Mouse (Mus musculus) embryo, embryonic 11 days (tissue): Measurements from ENCODE around the gene Gm7247.
"Not testable (repeated sequence)": the region's sequence is repeated elsewhere in the genome, so short reads cannot be mapped to it uniquely, and the experiment has no call there.

ENCODE experiments used
- DNase-seq: peaks from one replicate; pipeline ENCODE4 v3.0.0-alpha.2; 2015

Gm7247 gene

DNA sequence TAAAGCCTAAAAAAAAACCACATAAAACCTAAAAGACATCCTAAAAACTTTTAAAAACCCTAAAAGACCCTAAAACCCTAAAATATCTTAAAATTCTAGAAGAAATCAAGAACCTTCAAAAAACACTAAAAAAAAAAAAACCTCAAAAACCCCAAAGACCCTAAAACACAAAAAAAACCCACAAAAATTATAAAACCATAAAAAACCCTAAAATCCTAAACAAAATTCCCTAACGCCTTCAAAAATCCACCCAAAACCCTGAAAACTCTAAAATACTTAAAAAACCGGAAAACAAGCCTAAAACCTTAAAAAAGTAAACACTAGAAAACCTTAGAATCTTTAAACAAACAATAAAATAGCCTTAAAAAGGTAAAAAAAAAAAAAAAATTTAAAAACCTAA lies 136.4 kb downstream of the Gm7247 start:
- no peak for DNase-seq

DNA sequence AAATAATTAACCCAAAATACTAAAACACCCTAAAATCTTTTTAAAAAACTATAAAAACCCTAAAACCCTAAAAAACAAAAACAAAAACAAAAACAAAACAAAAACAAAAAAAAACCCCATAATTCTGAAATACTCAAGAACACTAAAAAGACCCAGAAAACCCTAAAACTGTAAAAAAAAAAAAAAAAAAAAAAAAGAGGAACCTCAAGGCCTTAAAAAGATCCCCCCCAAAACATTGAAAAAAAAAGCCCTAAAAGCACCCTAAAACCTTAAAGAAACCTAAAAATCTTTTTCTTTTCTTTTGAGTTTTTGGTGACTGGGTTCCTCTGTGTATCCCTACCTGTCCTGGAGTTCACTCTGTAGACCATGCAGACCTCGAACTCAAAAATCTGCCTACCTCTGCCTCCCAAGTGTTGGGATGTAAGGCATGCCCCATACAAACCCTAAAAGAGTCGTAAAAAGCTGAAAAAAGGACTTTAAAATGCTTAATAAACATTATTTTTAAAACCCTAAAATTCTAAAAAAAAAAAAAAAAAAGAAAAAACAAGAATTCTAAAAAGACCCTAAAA lies 138.2 kb downstream of the Gm7247 start:
- DNase-seq: no peak

DNA sequence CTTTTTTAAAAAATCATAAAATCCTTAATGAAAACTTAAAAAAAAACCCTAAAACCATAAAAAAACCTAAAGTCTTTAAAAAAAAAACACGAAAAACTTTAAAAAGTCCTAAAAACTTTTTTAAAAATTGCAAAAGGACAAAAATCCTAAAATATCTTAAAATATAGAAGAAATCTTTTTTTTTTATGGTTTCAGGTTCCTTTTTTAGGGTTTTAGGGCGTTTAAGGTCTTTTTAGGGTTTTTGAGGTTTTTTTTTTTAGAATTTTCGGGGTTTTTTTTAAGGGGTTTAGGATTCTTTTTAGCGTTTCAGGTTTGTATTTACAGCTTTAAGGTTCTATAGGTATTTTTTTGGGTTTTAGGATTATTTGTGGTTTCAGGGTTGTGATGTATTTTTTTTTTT lies 138.9 kb downstream of the Gm7247 start:
- DNase-seq: no peak

DNA sequence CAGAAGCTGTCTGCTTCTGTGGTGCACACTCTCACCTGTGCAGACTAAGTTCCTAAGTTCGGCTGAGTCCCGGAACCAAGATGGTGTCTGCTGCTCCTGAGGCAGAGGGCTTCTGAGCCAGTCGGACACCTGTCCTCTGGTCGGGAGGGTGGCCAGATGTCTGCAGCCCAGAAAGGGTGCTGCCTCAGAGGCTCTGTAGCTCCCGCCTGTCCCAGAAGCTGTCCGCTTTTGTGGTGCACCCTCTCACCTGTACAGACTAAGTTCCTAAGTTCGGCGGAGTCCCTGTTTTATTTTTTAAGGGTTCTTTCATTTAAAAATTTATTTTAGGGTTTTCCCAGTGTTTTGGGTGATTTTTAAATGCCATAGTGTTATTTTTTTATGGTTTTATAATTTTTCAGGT lies 145.9 kb downstream of the Gm7247 start:
- no peak for DNase-seq

DNA sequence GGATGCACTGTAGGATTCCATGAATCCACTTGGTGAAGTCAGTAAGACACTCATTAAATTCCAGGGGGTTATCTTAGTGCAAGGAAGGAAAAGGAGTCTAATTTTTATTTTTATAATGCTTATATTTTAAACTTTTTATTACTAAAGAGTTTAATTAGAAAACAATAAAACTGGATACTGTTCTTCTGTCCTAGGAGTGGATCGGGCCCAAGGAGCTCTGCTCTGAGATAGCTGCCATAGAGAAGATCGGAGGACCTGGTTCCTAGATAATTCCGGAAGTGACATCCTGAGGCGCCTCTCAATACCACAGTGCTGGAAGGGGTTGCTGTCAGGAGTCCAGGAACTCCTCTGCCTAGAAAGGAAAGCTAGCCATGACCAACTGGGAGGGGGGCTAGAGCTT lies 190.9 kb downstream of the Gm7247 start, which contains the start of gene Gm5622:
TSS of gene Gm5622 (plus strand) at position 301 of the 400 bp plus-strand sequence.
- no peak for DNase-seq

DNA sequence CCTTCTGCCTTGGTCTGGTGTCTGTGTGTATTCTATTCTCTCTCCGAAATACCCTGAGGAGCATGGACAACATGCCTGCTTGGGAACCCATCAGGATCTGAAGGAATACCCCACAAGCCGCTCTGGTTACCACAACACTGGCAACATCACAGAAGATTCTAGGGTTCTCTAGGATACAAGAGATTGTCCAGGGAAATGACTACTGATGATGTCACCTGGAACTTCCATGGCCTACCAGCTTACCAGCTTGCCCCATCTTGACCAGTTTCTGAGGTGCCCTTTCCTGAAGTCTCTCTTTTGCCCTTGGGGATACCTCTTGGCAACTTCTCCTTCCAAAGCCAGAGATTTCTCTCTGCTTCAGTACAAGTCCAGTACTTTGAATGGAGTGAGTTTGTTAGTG lies 212.4 kb downstream of the Gm7247 start, which contains the start of gene Gm17175:
TSS of gene Gm17175 (minus strand) at position 101 of the 400 bp plus-strand sequence.
- DNase-seq: not testable (repeated sequence)

DNA sequence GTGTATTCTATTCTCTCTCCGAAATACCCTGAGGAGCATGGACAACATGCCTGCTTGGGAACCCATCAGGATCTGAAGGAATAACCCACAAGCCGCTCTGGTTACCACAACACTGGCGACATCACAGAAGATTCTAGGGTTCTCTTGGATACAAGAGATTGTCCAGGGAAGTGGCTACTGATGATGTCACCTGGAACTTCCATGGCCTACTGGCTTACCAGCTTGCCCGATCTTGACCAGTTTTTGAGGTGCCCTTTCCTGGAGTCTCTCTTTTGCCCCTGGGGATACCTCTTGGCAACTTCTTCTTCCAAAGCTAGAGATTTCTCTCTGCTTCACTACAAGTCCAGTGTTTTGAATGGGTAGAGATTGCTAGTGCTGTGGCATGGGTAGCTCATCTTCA lies 230.5 kb downstream of the Gm7247 start, which contains the start of gene Gm17174:
TSS of gene Gm17174 (minus strand) at position 101 of the 400 bp plus-strand sequence.
- DNase-seq: not testable (repeated sequence)

DNA sequence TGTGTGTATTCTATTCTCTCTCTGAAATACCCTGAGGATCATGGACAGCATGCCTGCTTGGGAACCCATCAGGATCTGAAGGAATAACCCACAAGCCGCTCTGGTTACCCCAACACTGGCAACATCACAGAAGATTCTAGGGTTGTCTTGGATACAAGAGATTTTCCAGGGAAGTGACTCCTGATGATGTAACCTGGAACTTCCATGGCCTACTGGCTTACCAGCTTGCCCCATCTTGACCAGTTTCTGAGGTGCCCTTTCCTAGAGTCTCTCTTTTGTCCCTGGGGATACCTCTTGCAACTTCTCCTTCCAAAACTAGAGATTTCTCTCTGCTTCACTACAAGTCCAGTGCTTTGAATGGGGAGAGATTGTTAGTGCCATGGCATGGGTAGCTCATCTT lies 249.7 kb downstream of the Gm7247 start, which contains the start of gene Gm17078:
TSS of gene Gm17078 (minus strand) at position 101 of the 400 bp plus-strand sequence.
- no peak for DNase-seq
